Mouse (Mus musculus): ENCODE results near the gene Sync.

DNA sequence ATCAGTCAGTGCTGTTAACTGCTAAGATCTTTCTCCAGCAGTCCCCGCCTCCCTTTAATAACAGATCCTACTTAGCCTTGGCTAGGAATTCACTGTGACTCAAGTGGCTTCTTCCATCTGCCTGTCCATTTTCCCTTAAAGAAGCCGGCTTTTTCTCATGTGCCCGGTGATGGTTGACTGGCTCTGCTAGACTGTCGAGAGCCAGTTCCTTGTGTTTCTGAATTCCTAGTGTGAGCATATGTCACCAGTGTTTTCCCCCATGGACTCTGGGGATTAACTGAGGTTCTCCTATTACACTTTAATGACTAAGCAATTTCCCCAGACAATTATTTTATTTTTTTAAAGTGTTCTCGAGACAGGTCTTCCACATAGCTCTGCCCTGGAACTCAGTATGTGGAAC, 16.0 kb downstream of the Sync start:
- TF ChIP-seq CTCF (IDR thresholded peaks at IDR 0.05; ENCODE audit: control insufficient read depth, insufficient read depth, insufficient read length) = no peak
- TF ChIP-seq MYOG (IDR thresholded peaks at IDR 0.05; ENCODE audit: control insufficient read depth, extremely low read depth, insufficient read length) = no peak
- TF ChIP-seq MYOD1 (IDR thresholded peaks at IDR 0.05; ENCODE audit: control insufficient read depth, insufficient read length, low read depth) = no peak
- no peak for TF ChIP-seq FOSL1 (IDR thresholded peaks at IDR 0.05; ENCODE audit: insufficient read depth, low read length, poor library complexity, severe bottlenecking)
- TF ChIP-seq CEBPB (IDR thresholded peaks at IDR 0.05; ENCODE audit: low read depth) = no peak
- TF ChIP-seq USF1 (IDR thresholded peaks at IDR 0.05; ENCODE audit: low read depth) = no peak
